Mouse (Mus musculus): Measurements from ENCODE around the gene Cacna2d2. TPM values are rescaled to one million over a fixed set of nuclear protein-coding genes. Genes with fewer than 3 reads are reported as not detected.
A peak's percentile ranks its signal among the peaks of the same experiment; 100 is the strongest.

Cacna2d2 gene
- polyA plus RNA-seq, 1 experiment from 2014 or later: 0.15 TPM

DNA sequence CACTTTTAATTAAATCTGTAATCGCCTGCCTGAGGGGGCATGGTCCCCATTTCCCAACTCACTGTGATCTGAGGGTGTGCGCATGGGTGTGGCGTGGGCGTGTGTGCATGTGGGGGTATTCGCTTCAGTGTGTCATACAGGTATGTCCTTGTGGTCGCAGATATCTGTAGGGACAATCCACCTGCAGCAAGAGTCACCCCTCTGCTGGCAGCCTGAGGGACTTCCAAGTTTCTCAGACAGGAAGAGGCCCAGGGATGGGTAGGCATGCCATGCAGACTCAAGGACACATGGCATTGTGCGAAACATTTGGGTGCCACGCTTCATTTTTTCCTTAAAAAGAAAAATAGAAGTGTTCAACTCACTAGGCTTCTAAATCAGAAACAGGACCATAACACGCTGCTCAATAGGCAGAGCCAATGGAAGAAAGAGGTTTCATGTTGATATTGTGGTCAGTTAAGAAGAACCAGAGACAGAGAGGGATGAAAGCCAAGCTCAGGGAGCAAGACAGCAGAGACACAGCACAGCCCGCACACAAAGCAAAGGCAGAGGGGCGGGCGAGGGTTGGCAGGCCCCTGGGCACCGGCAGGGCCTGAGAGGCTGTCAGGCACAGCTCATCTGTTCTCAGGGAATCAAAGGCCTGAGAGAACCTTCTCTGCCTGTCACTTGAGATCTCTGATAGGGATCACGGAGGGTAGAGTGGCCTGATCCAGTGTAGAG is 111.1 kb downstream of the Cacna2d2 start:
- H3K4me2 ChIP-seq (replicated peaks; ENCODE audit: low read depth): no peak overlapping the region
- H3K27ac ChIP-seq (replicated peaks): no peak overlapping the region
- no peaks in the 10 kb centered on the region for H3K36me3 ChIP-seq (ENCODE audit: control insufficient read depth, insufficient read depth, low read length)
- H3K9ac ChIP-seq (ENCODE audit: low read length): no peak overlapping the region
- TF ChIP-seq CTCF (IDR thresholded peaks at IDR 0.05; ENCODE audit: low read depth) (no peak), EP300 (optimal IDR thresholded peaks at IDR 0.05) (no peak)
- ATAC-seq (ENCODE audit: low FRiP score, low TSS enrichment) (no peak), DNase-seq (ENCODE audit: low spot score) (no peak)
- no peaks in the 10 kb centered on the region for H3K9me3 ChIP-seq (ENCODE audit: control insufficient read depth, low read length)
- no peak overlapping the region for H3K4me3 ChIP-seq (ENCODE audit: low read depth, low read length)
- no peaks in the 10 kb centered on the region for H3K4me1 ChIP-seq (replicated peaks; ENCODE audit: control insufficient read depth, insufficient read depth)
- no peaks in the 10 kb centered on the region; the same call in 1 of the 2 replicates for H3K27me3 ChIP-seq (ENCODE audit: control insufficient read depth, insufficient read depth, low read length)
- WGBS: 83% methylated on average over 14 of the region's 14 CpGs

GRCm38 (mm10) chr9:107511436-107511835 is 112.0 kb downstream of the Cacna2d2 start:
- H3K4me2 ChIP-seq (replicated peaks; ENCODE audit: low read depth): no peak overlapping the region
- H3K27ac ChIP-seq (replicated peaks): no peak overlapping the region
- DNase-seq (ENCODE audit: low spot score) (no peak), ATAC-seq (ENCODE audit: low FRiP score, low TSS enrichment) (no peak)
- H3K36me3 ChIP-seq (ENCODE audit: control insufficient read depth, insufficient read depth, low read length): no peaks in the 10 kb centered on the region
- 66% methylated on average over 8 of the region's 8 CpGs for WGBS
- H3K9me3 ChIP-seq (ENCODE audit: control insufficient read depth, low read length): no peaks in the 10 kb centered on the region
- no peaks in the 10 kb centered on the region; the same call in 1 of the 2 replicates for H3K27me3 ChIP-seq (ENCODE audit: control insufficient read depth, insufficient read depth, low read length)
- TF ChIP-seq CTCF (IDR thresholded peaks at IDR 0.05; ENCODE audit: low read depth) (no peak), EP300 (optimal IDR thresholded peaks at IDR 0.05) (no peak)
- H3K4me3 ChIP-seq (ENCODE audit: low read depth, low read length): no peak overlapping the region
- no peak overlapping the region for H3K9ac ChIP-seq (ENCODE audit: low read length)
- no peaks in the 10 kb centered on the region for H3K4me1 ChIP-seq (replicated peaks; ENCODE audit: control insufficient read depth, insufficient read depth)

GRCm38 (mm10) chr9:107512326-107512725 is 112.9 kb downstream of the Cacna2d2 start:
- Histone ChIP-seq H3K4me3 (ENCODE audit: low read depth, low read length) (no peak overlapping the region), H3K9ac (ENCODE audit: low read length) (no peak overlapping the region), H3K27me3 (ENCODE audit: control insufficient read depth, insufficient read depth, low read length) (no peaks in the 10 kb centered on the region; the same call in 1 of the 2 replicates), H3K4me2 (replicated peaks; ENCODE audit: low read depth) (no peak overlapping the region), H3K4me1 (replicated peaks; ENCODE audit: control insufficient read depth, insufficient read depth) (no peaks in the 10 kb centered on the region), H3K9me3 (ENCODE audit: control insufficient read depth, low read length) (no peaks in the 10 kb centered on the region), H3K27ac (replicated peaks) (no peak overlapping the region), H3K36me3 (ENCODE audit: control insufficient read depth, insufficient read depth, low read length) (no peaks in the 10 kb centered on the region)
- 83% methylated on average over 15 of the region's 16 CpGs for WGBS
- DNase-seq (ENCODE audit: low spot score): no peak
- no peak for ATAC-seq (ENCODE audit: low FRiP score, low TSS enrichment)
- no peak for TF ChIP-seq CTCF (IDR thresholded peaks at IDR 0.05; ENCODE audit: low read depth)

- ATAC-seq (ENCODE audit: low FRiP score, low TSS enrichment): peak; percentile 40; the same call in 1 of the 2 replicates
- Histone ChIP-seq H3K4me3 (ENCODE audit: low read depth, low read length) (no peak overlapping the region), H3K27me3 (ENCODE audit: control insufficient read depth, insufficient read depth, low read length) (no peaks in the 10 kb centered on the region; the same call in 1 of the 2 replicates), H3K9ac (ENCODE audit: low read length) (no peak overlapping the region), H3K4me2 (replicated peaks; ENCODE audit: low read depth) (no peak overlapping the region), H3K36me3 (ENCODE audit: control insufficient read depth, insufficient read depth, low read length) (no peaks in the 10 kb centered on the region), H3K9me3 (ENCODE audit: control insufficient read depth, low read length) (no peaks in the 10 kb centered on the region), H3K27ac (replicated peaks) (no peak overlapping the region), H3K4me1 (replicated peaks; ENCODE audit: control insufficient read depth, insufficient read depth) (no peaks in the 10 kb centered on the region)
- TF ChIP-seq CTCF (IDR thresholded peaks at IDR 0.05; ENCODE audit: low read depth) (peak; percentile 100), EP300 (optimal IDR thresholded peaks at IDR 0.05) (no peak)
- 12% methylated on average over 14 of the region's 14 CpGs for WGBS
- peak; percentile 89 for DNase-seq (ENCODE audit: low spot score)
These were observed 115.0 kb downstream of the Cacna2d2 start for GRCm38 (mm10) chr9:107514303-107514955.

- no peak overlapping the region for H3K27ac ChIP-seq (replicated peaks)
- no peak overlapping the region for H3K4me3 ChIP-seq (ENCODE audit: low read depth, low read length)
- H3K36me3 ChIP-seq (ENCODE audit: control insufficient read depth, insufficient read depth, low read length): no peaks in the 10 kb centered on the region
- DNase-seq (ENCODE audit: low spot score) (no peak), ATAC-seq (ENCODE audit: low FRiP score, low TSS enrichment) (no peak)
- H3K4me2 ChIP-seq (replicated peaks; ENCODE audit: low read depth): no peak overlapping the region
- TF ChIP-seq CTCF (IDR thresholded peaks at IDR 0.05; ENCODE audit: low read depth) (no peak), EP300 (optimal IDR thresholded peaks at IDR 0.05) (no peak)
- 64% methylated on average over 6 of the region's 6 CpGs for WGBS
- no peaks in the 10 kb centered on the region for H3K27me3 ChIP-seq (ENCODE audit: control insufficient read depth, insufficient read depth, low read length)
- H3K9ac ChIP-seq (ENCODE audit: low read length): no peak overlapping the region
- H3K9me3 ChIP-seq (ENCODE audit: control insufficient read depth, low read length): no peaks in the 10 kb centered on the region
- H3K4me1 ChIP-seq (replicated peaks; ENCODE audit: control insufficient read depth, insufficient read depth): peaks cover 4% of the 10 kb centered on the region; the same call in 1 of the 2 replicates
These were observed 120.9 kb downstream of the Cacna2d2 start for GRCm38 (mm10) chr9:107520331-107520730.

DNA sequence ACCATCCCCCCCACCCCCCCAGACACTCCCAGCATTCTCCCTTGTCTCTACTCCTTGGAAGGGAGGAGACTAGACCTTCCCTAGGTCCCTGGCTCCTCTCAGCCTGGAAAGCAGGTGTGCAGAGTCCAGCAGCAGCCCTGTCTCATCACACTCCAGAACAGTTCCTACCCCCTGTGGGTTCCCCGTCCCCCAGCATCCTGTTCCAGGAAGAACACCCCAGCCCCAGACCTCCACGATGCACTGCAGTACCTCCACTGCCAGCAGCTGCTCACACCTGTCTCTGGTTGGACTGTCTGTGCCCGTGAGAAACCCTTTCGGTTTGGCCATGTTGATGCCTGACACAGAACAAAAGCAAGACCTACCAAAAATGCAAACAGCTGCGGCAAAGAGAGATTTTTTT is 121.8 kb downstream of the Cacna2d2 start:
- TF ChIP-seq CTCF (IDR thresholded peaks at IDR 0.05; ENCODE audit: low read depth) (no peak), EP300 (optimal IDR thresholded peaks at IDR 0.05) (no peak)
- WGBS: 28% methylated on average over 5 of the region's 5 CpGs
- no peak for ATAC-seq (ENCODE audit: low FRiP score, low TSS enrichment)
- Histone ChIP-seq H3K4me3 (ENCODE audit: low read depth, low read length) (no peak overlapping the region), H3K27ac (replicated peaks) (no peak overlapping the region), H3K4me2 (replicated peaks; ENCODE audit: low read depth) (no peak overlapping the region), H3K27me3 (ENCODE audit: control insufficient read depth, insufficient read depth, low read length) (no peaks in the 10 kb centered on the region), H3K9me3 (ENCODE audit: control insufficient read depth, low read length) (no peaks in the 10 kb centered on the region), H3K4me1 (replicated peaks; ENCODE audit: control insufficient read depth, insufficient read depth) (peaks cover 4% of the 10 kb centered on the region; the same call in 1 of the 2 replicates), H3K9ac (ENCODE audit: low read length) (no peak overlapping the region), H3K36me3 (ENCODE audit: control insufficient read depth, insufficient read depth, low read length) (no peaks in the 10 kb centered on the region)
- DNase-seq (ENCODE audit: low spot score): no peak

All from stomach, postnatal 0 days (tissue).